Comparison of ENCODE assay signal across 11 mouse cellular contexts in genomic region chr11:57719631-57720030, GRCm38 (mm10).
DNase-seq lines count a peak whose midpoint lies in the region; ATAC-seq and TF ChIP-seq lines count a peak whose summit lies in the region.
"Had no signal": no experiment of that assay in that cellular context is flagged by ENCODE, and none has a peak within 500 bp of the region (broad histone marks: within the 10 kb centered on the region; RNA-seq: fewer than 3 reads in every experiment).

No protein-coding gene starts in this region.

- no peaks in the 10 kb centered on the region for H3K27me3 ChIP-seq in intestine, embryonic 15.5 days (replicated peaks)
- no peaks in the 10 kb centered on the region for H3K27me3 ChIP-seq in midbrain, postnatal 0 days (ENCODE audit: insufficient read depth, low read length)
- H3K27me3 ChIP-seq: lung, embryonic 15.5 days had no signal

- peaks cover 8% of the 10 kb centered on the region for H3K4me1 ChIP-seq in intestine, embryonic 15.5 days (replicated peaks)
- H3K4me1 ChIP-seq in midbrain, postnatal 0 days (ENCODE audit: insufficient read depth, low read length): 0 out of 2 replicates have a peak, but pooled peaks cover 6% of the 10 kb centered on the region

- intact Hi-C loops in heart, postnatal 10 days (cut with DNase I): loop anchor here (5.0 kb wide), 3 partner anchors 72 to 172 kb away; partner anchors contain the start of gene Galnt10
- intact Hi-C loops in heart, postnatal 14 days (cut with DNase I): no loop called here

- H3K36me3 ChIP-seq in intestine, embryonic 15.5 days: no peaks in the 10 kb centered on the region
- H3K36me3 ChIP-seq in midbrain, postnatal 0 days (ENCODE audit: insufficient read depth, low read length): no peaks in the 10 kb centered on the region; the same call in 1 of the 2 replicates
- H3K36me3 ChIP-seq: lung, embryonic 15.5 days had no signal

- TF ChIP-seq CTCF in brain, embryonic 14.5 days (IDR thresholded peaks at IDR 0.05; ENCODE audit: borderline replicate concordance, extremely low read depth, insufficient read depth, insufficient read length): no peak
- TF ChIP-seq CTCF in midbrain, postnatal 0 days (IDR thresholded peaks at IDR 0.05): no peak

- H3K4me3 ChIP-seq in intestine, embryonic 15.5 days (replicated peaks): no peak overlapping the region
- no peak overlapping the region for H3K4me3 ChIP-seq in midbrain, postnatal 0 days (ENCODE audit: low read depth, low read length)
- H3K4me3 ChIP-seq: lung, embryonic 15.5 days had no signal

- no peak overlapping the region for H3K9ac ChIP-seq in intestine, embryonic 15.5 days
- H3K9ac ChIP-seq in midbrain, postnatal 0 days (replicated peaks; ENCODE audit: low read length, poor library complexity, severe bottlenecking): no peak overlapping the region
- H3K9ac ChIP-seq: lung, embryonic 15.5 days had no signal

- H3K4me2 ChIP-seq in intestine, embryonic 15.5 days (replicated peaks): no peak overlapping the region
- no peak overlapping the region for H3K4me2 ChIP-seq in midbrain, postnatal 0 days (ENCODE audit: low read depth, low read length, poor library complexity, severe bottlenecking)
- H3K4me2 ChIP-seq: lung, embryonic 15.5 days had no signal

- peak; percentile 52 for ATAC-seq in intestine, embryonic 15.5 days
- ATAC-seq in midbrain, postnatal 0 days (ENCODE audit: low FRiP score): no peak

- H3K9me3 ChIP-seq in intestine, embryonic 15.5 days: no peaks in the 10 kb centered on the region
- no peaks in the 10 kb centered on the region for H3K9me3 ChIP-seq in midbrain, postnatal 0 days (ENCODE audit: low read length)
- H3K9me3 ChIP-seq: lung, embryonic 15.5 days had no signal

- no peak for TF ChIP-seq POLR2A in brain, embryonic 14.5 days (IDR thresholded peaks at IDR 0.05; ENCODE audit: borderline replicate concordance, extremely low read depth, insufficient read depth, insufficient read length, poor library complexity, severe bottlenecking)

- H3K27ac ChIP-seq in intestine, embryonic 15.5 days: 0 out of 2 replicates have a peak overlapping the region, but pooled peaks have one; percentile 52
- H3K27ac ChIP-seq in midbrain, postnatal 0 days (ENCODE audit: low read depth, low read length): no peak overlapping the region
- H3K27ac ChIP-seq: lung, embryonic 15.5 days had no signal

- DNase-seq in heart, postnatal 10 days: peak; percentile 21 to 26
- DNase-seq in heart, postnatal 14 days: no peak
- DNase-seq in brain, embryonic 14.5 days (ENCODE audit: low read depth): peak; percentile 85
- peak; percentile 56 for DNase-seq in midbrain, postnatal 0 days (ENCODE audit: low spot score)
- DNase-seq in left cerebral cortex, adult 9 months (ENCODE audit: low spot score in 2 of 2): no peak
- DNase-seq in cerebellum, adult 11-12 months: no peak
- DNase-seq in frontal cortex, postnatal 25 days (ENCODE audit: low spot score in 2 of 2): no peak
- DNase-seq: cerebellum, adult 18-20 months; gastrocnemius, postnatal 14 days had no signal

- 23% methylated on average over 7 of the region's 7 CpGs for WGBS in intestine, embryonic 15.5 days
- 19% methylated on average over 7 of the region's 7 CpGs for WGBS in midbrain, postnatal 0 days

Comparison
In these comparisons a context has a peak if more than half of its experiments do, and no peak if none do; other contexts are left out.
1. DNase-seq: peak in heart, postnatal 10 days (2 of 2), brain, embryonic 14.5 days (single experiment) and midbrain, postnatal 0 days (single experiment); none in heart, postnatal 14 days (0 of 2), left cerebral cortex, adult 9 months (0 of 2), cerebellum, adult 11-12 months (single experiment) and frontal cortex, postnatal 25 days (0 of 2).